Mouse (Mus musculus): ENCODE results near the gene Shkbp1.
A peak's percentile ranks its signal among the peaks of the same experiment; 100 is the strongest.

DNA sequence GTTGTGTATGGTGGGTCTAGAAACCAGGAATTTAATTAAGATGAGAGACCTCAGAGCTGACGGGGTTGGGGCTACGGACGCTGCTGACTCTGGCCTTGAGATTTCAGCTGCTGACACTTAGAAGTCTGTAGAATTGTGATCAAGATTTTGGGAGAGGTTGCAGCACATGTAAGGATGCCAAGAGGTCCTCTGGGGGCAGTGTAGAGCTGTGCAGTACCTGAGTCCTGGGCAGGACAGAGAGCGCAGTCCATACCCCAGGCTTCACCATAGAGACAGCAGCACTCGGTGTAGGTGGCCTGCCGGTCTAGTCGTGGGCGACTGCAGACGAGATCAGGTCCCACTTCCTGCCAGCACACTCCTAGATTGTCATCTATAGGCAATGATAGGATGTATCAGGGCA, 48.3 kb downstream of the Shkbp1 start:
- TF ChIP-seq CTCF (IDR thresholded peaks at IDR 0.05; ENCODE audit: low read depth, low read length), result peak; percentile 59
- TF ChIP-seq POLR2A (IDR thresholded peaks at IDR 0.05; ENCODE audit: insufficient read depth, low read length), result no peak
- no peak for TF ChIP-seq EP300 (IDR thresholded peaks at IDR 0.05; ENCODE audit: insufficient read depth, low read depth, low read length)

Data from ES-Bruce4 (cell line).